Mouse (Mus musculus) adrenal gland, postnatal 25 days (tissue): ENCODE measurements around the gene Poldip2. TPM values are rescaled to one million over a fixed set of nuclear protein-coding genes. Genes with fewer than 3 reads are reported as not detected.
A peak's percentile ranks its signal among the peaks of the same experiment; 100 is the strongest.

Experiments
- DNase-seq: peaks from one replicate; pipeline ENCODE4 v3.0.0; 2021; ENCODE audit warnings: mixed read lengths
- long read RNA-seq: library from polyadenylated mRNA; stranded (forward); transcript quantifications from one replicate; pipeline ENCODE4 v2.0.0, GENCODE M21; 2021
- total RNA-seq: library from RNA; stranded (reverse); gene quantifications from 2 replicates; pipeline ENCODE4 v1.2.3, GENCODE M21; 2021

Poldip2 gene
- 155 and 159 TPM in 2 replicates for total RNA-seq
- long read RNA-seq, transcript Poldip2-201 (11 exons, 2,054 nt): major isoform, 245 of 292 reads
- long read RNA-seq, partial matches to known transcripts: 10 of 292 reads
- long read RNA-seq, other reads (novel, unspliced or antisense): 35 of 292 reads

DNA sequence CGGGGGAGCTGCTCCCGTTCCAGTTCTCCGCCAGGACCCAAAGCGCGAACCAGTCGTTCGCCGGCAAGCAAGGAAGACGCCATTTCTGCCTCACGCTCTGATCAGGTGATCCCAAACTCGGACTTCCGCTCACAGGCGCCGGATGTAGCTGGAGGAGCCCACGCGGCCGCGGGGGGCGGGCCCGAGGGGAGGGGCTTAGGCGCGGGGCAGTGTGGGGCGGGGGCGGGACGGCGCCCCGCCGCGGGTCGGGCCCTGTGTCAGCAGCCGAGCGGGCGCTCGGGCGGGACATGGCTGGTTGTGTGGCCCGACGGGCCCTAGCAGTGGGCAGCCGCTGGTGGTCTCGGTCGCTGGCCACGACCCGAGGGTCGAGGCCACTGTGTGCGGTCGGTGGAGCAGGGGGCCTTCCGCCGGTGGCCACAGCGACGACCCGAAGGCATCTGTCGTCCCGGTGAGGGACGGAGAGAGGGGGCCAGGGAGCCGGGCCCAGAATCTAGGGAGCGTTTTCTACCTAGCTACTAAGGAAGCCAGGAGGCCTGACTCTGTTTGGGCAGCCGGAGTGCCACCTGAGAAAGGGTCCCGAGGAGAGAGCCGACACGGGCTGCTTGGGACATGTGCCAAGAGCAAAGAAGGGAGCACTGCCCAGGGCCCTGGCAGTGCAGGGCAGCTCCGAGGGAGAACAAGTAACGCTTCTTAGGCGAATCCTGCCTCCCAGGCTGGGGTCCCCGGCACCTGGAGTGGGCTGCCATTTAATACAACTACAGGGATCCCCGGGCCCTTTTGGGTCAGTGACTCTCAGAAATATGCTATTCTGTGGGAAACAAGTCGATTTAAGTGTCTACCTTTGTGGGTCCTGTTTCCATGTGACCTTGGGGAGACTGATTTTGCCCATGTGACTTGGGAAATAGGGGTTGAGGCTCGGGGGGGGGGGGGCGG, at the start of gene Poldip2, which contains the start of gene Tmem199:
Poldip2 (plus strand) TSS at position 169 of the 933 bp plus-strand sequence.
Tmem199 (minus strand) TSS at position 148 of the 933 bp plus-strand sequence.
- DNase-seq: peak; percentile 91

DNA sequence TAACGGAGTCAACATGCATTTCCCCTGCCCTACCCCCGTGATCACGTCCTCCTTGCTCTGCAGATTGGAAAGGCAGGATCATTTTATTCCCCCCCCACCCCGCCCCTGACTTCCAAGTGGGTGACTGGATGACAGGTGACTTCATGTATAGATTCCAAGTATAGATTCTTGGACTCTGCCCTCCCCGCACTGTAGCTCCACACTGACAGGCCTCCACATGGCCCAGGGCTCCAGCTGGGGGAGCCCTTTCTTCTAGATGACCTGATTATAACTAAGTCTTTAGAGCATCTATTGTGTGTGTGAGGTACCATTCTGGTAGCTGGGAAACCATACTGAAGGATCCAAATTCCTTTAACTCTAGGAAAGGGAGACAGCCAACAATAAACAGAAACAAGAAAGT, 49.3 kb upstream of the Poldip2 start:
- no peak for DNase-seq

DNA sequence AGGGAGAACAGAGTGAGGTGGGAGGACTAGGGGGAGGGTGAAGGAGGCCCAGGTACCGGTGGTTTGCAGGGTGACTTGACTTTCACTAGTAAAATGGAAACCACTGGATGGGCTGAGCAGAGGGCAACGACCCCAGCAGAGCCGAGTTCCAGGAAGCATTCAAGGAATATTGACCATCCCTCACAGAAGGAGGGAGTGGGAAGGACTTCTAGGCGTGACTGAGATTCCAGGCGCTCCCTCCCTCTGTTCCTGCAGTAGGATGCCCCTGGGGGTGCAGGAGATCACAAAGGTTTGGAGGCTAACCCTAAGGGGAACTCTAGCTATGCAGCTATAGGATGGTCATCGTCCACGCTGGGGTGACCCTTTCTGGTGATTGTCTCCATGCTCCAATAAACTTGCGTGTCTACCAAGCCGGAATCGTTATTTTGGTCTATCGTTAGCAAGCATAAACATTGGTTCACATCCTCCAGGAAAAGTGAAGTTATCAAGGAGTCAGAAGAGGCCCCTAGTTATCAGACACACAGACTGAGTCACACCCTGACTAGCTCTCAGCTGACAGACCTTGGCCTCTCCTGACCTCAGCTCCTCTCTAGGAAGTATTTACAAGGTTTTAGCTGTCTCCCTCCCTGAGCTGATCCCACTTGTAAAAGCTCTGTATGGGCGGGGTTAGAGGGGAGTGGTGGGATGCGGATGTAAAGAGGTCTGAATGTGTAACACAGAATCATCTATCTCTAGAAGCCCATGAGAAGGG, 48.5 kb upstream of the Poldip2 start:
- DNase-seq: peak; percentile 24

DNA sequence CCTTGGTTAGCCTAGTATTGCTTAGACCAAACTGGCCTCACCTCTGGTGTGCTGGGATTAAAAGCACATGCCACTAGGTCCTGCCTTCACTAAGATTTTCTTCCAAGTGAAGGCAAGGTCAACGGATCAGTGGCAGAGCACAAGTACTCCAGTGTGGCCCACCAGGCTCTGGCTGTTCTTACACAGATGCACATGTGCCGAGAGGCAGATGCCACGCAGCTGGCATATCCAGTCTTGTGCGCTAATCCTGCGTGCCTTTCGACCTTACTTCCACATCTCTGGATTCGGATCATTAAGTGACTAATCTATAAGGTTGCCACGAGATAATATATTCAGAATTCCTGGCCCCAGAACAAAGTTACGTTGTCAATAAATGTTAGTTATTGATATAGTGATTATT, 46.9 kb upstream of the Poldip2 start:
- no peak for DNase-seq

DNA sequence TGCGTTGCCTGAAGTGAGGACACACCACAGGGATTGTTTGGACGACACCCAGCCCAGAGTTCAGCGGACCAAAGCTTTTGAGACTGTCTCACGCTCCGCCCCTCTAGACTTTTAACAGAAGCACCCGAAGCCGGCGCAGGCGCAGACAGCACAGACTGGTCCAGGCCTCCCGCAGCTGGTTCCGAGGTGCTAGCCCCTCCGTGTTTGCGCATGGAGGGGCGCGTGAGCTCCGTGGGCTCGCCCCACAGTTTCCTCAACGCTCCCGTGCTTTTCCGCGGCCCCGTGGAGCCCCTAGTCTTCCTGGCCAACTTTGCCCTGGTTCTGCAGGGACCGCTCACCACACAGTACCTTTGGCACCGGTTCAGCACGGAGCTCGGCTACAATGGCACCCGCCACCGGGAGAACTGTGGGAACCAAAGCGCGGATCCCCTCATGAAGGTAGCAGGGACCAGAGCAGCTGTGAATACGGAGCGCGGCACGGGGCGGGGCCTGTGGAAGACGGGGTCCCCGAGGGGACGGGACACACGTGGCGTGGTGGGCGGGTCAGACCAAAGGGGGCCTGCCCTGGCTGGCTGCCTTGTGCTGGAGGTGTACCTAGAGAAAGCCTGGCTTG, 46.3 kb upstream of the Poldip2 start, which contains the start of gene Slc46a1:
Slc46a1 (plus strand) TSS at position 130 of the 613 bp plus-strand sequence.
- DNase-seq: peak; percentile 91

DNA sequence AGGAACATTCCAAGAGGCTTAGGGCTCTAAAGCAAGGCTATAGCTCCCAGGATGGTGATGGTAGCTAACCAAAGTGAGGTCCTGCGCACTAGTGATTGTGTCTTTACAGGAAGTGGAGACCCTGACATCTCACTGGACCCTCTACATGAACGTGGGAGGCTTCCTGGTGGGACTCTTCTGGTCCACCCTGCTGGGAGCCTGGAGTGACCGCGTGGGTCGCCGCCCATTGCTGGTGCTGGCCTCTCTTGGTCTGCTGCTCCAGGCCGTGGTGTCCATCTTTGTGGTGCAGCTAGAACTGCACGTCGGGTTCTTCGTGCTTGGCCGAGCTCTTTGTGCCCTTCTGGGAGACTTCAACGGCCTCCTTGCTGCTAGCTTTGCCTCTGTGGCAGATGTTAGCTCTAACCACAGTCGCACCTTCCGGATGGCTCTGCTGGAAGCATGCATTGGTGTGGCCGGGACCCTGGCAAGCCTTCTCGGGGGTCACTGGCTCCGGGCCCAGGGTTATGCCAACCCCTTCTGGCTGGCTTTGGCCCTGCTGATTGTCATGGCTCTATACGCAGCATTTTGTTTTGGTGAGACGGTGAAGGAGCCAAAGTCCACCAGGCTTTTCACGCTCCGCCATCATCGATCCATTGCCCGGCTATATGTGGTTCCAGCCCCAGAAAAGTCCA, 45.6 kb upstream of the Poldip2 start:
- DNase-seq: no peak

DNA sequence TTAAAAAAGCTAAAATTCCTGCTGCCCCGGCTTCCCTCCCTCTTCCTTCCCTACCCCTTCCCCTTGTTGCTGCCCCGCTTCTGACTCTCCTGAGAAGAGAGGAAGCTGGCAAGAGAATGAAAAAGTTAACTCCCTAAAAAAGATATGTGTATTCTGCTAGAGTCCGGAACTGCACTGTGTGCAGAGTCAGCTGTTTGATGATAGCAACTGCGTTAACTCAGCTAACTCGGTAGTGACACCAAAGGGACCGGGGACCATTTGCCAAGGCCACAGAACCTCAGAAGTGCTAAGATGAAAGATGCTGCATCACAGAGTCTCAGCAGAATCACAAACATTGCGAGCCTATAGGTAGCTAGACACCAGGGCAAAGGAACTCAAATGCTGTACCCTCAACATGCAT, 44.5 kb upstream of the Poldip2 start:
- DNase-seq: no peak

DNA sequence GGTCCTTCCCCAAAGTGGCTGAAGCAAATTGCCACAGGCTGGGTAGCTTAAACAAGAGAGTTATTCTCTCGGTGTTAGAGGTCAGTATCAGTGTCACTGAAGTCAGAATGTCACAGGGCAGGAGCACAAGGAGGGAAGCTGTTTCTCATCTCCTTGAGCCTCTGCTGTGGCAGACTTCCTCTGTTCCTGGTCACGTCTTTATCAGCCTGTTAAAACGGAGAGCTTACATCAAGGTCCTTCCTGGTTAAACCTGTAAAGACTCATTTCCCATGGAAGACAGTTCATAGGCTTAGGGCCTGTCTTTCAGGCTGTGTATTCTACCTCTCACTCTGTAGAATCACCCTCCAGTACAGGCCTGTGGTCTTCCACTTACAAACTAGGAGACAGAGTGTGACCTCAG, 44.1 kb upstream of the Poldip2 start:
- DNase-seq: no peak

DNA sequence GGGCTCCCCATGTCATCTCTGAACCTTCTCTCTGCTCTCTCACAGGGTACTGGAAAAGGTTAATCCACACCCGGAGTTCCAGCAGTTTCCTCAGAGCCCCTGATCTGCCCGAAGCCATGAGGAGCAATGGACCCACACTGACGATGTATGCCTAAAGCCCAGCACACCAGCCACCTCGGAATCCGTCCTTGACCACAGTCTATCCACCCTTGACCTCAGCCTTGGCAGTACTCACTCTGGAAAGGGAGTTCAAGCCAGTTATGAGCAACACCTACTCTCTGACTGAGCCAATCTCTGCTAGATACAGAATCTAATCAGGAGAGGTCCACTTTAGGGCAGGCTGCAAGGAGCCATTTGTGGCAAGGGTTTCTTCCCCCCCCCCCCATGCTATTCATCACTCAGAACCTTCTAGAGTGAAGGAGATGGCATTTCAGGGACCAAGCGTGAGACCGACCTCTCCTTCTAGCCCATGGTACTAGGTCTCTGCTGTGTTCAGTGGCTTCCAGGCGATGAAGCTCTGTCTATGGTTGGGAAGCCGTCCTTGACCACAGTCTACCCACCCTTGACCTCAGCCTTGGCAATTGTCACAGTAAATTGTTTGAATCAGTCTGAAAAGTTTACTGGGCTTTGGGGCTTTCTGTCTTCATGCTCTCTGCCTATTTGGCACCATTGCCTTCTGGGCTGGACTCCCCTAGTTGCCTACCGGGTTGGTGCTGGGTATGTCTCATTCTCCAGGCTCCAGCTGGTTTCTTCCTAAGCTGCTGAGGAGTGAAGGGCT, 40.5 kb upstream of the Poldip2 start:
- peak; percentile 27 for DNase-seq

DNA sequence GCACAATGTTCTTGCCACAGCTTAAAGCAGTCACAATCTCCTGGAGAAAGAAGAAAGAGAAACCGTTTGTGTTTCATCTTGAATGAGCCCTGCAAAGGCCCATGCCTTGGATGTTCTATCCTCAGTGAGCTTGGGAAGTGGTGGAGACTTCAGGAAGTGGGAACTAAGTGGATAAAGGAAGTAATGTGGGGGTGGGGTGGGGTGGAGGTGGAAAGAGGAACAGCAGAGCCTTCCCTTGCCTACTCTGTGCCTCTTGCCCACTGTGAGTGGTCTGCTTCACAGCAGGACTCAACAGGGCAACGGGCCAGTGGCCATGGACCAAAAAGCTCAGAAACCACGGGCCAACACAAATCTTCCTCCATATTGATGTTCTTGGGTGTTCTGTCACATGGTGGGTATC, 36.7 kb upstream of the Poldip2 start:
- no peak for DNase-seq

DNA sequence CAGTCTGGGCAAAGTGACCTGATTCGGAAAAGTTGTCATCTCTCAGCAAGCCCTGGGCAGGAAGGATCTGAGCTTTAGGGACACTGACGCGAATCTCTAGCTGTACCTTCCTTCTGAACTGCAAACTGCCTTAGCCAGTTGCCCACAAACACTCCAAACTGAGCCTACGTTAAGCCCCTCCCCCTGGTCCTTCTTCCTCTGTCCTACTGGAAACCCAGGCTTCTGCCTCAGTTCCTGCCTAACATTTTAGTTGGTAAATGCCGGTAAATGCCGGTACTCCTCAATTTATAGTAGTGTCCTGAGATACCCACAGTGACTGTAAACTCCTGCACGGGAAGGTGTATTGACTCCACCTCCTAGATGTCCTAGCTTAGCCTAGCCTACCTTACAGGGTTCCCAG, 28.4 kb upstream of the Poldip2 start:
- DNase-seq: no peak

DNA sequence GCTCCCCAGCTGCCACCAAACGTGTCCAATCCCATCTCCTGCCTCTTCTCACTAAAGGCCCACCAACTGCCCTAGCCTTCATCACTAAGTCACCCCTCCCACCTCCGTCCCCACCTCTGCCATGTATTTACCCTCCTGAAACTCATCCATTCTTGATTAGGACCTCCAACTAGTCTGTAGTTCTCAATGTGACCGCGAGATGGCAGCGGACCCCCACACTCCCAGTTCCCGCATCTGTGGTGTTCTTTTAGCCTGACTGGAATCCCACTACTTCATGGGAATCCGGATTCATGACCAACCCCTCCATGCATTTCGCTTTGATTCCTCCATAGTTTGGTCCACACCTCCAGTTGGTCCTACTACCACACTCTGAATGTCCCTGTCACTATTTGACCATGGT, 23.8 kb upstream of the Poldip2 start:
- peak; percentile 67 for DNase-seq

DNA sequence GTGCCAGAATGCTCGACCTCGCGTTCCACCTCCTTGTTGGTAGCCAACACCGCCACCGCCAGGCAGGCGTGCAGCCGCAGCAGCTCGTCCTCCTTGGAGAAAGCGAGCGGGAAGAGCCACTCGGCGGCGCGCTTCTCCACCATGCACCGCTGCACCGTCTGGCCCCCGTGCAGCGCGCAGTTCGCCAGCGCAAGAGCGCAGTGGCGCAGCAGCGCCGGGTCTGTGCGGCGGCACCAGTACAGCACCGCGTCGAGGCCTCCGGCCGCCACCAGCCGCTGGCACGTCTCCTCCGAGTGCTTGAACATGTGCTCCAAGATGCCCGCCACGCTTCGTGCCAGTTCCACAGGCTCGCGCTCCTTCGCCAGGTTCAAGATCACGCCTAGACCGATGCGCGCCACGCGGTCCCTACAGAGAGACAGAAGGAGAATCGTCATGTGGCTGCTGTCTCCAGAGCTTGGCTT, 21.2 kb upstream of the Poldip2 start:
- peak; percentile 61 for DNase-seq

DNA sequence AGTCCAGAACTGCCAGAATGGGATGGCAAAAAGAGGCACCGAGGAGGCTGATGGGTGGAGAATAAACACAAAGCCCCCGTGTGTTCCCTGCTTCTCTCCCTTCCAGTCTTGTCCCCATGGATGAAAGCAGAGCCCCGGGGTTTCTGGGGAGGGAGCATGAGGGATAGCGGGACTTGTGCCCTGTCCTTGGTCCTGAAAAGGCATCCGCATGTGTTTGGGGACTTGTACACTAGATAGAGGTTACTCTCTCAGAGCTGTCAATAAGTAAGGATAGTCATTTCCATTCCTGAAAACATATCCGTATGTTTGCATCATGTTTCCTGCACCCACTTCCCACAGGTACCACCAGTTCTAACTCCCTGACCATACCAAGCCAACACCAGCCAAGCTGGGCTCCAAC, 16.1 kb upstream of the Poldip2 start:
- peak; percentile 50 for DNase-seq

DNA sequence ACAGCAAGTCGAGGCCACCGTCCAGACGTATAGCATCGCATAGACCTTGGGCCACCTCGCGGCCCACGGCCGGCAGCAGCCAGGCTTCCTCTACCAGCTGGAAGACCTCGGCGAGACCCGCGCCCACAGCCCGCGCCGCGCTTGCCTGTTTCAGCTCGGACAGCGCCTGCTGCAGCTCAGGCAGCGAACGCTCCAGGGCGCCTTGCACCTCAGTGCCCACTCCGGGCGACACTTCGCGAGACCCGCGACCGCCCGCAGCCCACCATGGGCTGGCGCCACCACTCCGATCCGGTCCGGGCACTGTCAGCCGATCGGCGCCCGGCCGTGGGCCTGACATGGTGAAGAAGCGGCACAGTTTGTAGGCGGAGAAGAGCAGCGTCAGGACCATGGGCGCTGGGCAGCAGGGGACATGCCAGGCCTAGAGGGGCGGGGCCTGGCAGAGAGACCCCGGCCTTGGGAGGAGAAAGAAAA, 14.9 kb upstream of the Poldip2 start:
- peak; percentile 31 for DNase-seq

DNA sequence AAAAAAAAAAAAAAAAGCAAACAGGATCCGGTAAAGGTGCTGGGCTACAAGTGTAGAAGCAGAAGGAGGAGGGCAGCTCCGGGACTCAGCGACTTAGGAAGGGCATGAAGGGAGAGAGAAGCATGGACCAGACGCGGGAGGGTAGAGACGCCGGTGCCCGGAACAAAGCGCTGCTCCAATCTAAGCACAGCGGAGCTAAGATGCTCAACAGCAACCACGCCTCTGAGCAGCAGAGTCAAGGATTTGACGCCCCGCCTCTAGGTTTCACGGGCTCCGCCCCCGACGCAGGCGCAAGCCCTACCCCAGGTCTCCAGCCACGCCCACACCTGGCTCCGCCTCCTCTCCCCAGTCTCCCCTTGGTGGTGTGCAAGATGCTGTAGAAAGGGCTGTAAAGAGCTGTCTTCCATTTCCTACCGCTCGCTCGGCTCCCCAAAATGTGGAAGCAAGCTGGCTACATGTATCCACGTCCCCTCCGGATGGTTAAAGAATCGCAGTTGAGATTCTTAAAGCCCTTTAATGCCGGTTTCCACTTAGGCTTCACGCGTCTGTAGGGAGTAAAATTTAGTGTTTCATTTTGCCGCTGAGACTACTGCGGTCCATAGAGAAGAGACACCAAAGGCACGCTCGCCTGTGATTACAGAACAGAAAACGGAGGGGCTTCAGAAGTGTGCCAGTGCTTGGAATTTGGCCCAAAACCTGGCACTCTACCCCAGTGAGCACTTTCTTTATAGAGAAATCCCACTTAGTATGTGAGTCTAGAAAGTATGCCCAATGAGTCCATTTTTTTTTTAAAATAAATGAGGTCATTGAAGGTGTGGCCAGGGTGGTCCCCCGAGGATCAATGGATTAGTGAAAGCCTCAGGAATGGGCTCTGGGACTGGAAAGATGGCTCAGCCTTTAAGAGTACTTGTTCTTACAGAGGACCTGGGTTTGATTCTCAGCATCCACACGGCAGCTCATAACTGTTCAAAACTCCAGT, 14.2 kb upstream of the Poldip2 start, which contains the start of gene Sarm1:
Sarm1 (minus strand) TSS at position 211 of the 979 bp plus-strand sequence.
- DNase-seq: peak; percentile 95

DNA sequence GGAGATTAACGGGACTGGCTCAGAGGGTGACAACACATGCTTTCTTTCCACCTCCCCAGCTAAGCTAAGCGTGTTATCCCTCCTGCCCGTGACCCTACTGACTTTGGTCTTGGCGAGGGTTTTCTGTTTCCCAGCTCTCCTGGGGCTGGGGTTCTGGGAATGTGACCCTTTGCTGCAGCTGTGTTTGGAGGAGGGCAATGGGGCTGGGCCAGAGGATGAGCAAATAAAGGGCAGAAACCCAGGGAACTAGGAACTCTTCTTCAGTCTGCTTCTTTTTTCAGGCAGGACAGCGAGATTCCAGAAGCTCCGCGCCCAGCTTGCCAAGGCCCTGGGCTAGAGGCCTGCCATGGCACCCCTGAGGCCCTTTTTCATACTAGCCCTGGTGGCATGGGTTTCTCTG, 13.0 kb upstream of the Poldip2 start, which contains the start of gene Vtn:
Vtn (plus strand) TSS at position 88 of the 400 bp plus-strand sequence.
- no peak for DNase-seq

DNA sequence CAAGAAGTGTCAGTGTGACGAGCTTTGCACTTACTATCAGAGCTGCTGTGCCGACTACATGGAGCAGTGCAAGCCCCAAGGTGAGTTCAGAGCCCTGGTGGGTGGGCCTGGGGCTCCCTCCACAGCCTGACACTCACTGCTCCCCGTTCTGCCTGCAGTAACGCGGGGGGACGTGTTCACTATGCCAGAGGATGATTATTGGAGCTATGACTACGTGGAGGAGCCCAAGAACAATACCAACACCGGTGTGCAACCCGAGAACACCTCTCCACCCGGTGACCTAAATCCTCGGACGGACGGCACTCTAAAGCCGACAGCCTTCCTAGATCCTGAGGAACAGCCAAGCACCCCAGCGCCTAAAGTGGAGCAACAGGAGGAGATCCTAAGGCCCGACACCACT, 12.4 kb upstream of the Poldip2 start:
- DNase-seq: no peak

DNA sequence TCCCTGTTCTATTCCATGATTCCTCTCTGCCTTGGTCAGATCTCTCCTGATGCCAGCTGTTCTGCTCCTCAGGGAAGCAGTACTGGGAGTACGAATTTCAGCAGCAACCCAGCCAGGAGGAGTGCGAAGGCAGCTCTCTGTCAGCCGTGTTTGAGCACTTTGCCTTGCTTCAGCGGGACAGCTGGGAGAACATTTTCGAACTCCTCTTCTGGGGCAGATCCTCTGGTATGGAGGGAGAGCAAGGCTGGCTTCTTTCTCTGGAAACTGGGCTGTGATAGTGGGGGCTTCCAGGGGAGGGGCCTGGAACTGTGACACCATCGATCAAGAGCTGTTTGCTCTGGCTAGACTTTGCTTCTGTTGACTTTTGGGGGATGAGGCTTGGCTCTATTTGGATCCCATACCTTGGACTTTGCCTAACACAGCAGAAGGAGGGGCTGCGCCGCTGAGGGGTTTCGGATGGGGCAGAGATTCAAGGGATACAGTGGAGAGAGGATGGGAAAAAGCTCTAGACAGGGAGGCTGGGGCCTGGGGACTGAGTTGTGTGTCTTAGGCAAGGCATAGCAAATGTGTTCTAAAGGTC, 11.3 kb upstream of the Poldip2 start:
- no peak for DNase-seq
